Mouse (Mus musculus) hindbrain, embryonic 11.5 days (tissue): Measurements from ENCODE around the gene Lrrc49. TPM values are rescaled to one million over a fixed set of nuclear protein-coding genes. Genes with fewer than 3 reads are reported as not detected.

Experiments used
- ATAC-seq: fragments of 200-750 bp; cut with Nextera tagmentation; 2 replicates; pipeline ENCODE4 v1.8.0; 2017; ENCODE audit warnings: mild to moderate bottlenecking, moderate TSS enrichment, moderate library complexity; ENCODE audit not compliant: low FRiP score
- DNase-seq: peaks from one replicate; pipeline ENCODE4 v3.0.0-alpha.2; 2015; ENCODE audit warnings: low spot score
- H3K27ac ChIP-seq: fragments of 300-500 bp; sonication (generic); 2 replicates; pipeline ENCODE4 v1.5.1; 2014; ENCODE audit warnings: mild to moderate bottlenecking, low read depth, low read length
- H3K27me3 ChIP-seq: fragments of 300-500 bp; sonication (generic); 2 replicates; pipeline ENCODE4 v1.6.1; 2014; ENCODE audit warnings: mild to moderate bottlenecking, low read length, moderate library complexity, mixed read lengths; ENCODE audit not compliant: control insufficient read depth, insufficient read depth
- H3K36me3 ChIP-seq: fragments of 300-500 bp; sonication (generic); 2 replicates; pipeline ENCODE4 v1.6.1; 2014; ENCODE audit warnings: mild to moderate bottlenecking, low read length, moderate library complexity, mixed read lengths; ENCODE audit not compliant: control insufficient read depth, insufficient read depth
- H3K4me1 ChIP-seq: fragments of 300-500 bp; sonication (generic); replicated peaks from 2 replicates; pipeline ENCODE4 v1.6.1; 2014; ENCODE audit warnings: low read length, mixed read lengths; ENCODE audit not compliant: control insufficient read depth, insufficient read depth
- H3K4me2 ChIP-seq: fragments of 300-500 bp; sonication (generic); replicated peaks from 2 replicates; pipeline ENCODE4 v1.6.1; 2014; ENCODE audit warnings: mild to moderate bottlenecking, low read depth, low read length
- H3K4me3 ChIP-seq: fragments of 300-500 bp; sonication (generic); 2 replicates; pipeline ENCODE4 v1.5.1; 2014; ENCODE audit warnings: low read depth, low read length
- H3K9ac ChIP-seq: fragments of 300-500 bp; sonication (generic); 2 replicates; pipeline ENCODE4 v1.6.1; 2014; ENCODE audit warnings: low read depth, low read length
- H3K9me3 ChIP-seq: fragments of 300-500 bp; sonication (generic); 2 replicates; pipeline ENCODE4 v1.6.1; 2016; ENCODE audit warnings: low read length; ENCODE audit not compliant: control insufficient read depth
- WGBS: fragments of 180-500 bp; shearing (Covaris S2); extraction: QIAGEN DNeasy Blood & Tissue Kit; methylation state at CpG from one replicate; pipeline ENCODE4 v1.1.7; 2014; 5-methylcytosine and 5-hydroxymethylcytosine counted together
- polyA plus RNA-seq: library from polyadenylated mRNA; unstranded; fragments of >200 nt; fragmentation: Nextera tagmentation; extraction: Ambion mirVana; gene quantifications from 2 replicates; pipeline ENCODE4 v1.2.1, GENCODE M21; 2014

The Lrrc49 gene
- polyA plus RNA-seq, 1 experiment from 2014 or later = 60.5 TPM

DNA sequence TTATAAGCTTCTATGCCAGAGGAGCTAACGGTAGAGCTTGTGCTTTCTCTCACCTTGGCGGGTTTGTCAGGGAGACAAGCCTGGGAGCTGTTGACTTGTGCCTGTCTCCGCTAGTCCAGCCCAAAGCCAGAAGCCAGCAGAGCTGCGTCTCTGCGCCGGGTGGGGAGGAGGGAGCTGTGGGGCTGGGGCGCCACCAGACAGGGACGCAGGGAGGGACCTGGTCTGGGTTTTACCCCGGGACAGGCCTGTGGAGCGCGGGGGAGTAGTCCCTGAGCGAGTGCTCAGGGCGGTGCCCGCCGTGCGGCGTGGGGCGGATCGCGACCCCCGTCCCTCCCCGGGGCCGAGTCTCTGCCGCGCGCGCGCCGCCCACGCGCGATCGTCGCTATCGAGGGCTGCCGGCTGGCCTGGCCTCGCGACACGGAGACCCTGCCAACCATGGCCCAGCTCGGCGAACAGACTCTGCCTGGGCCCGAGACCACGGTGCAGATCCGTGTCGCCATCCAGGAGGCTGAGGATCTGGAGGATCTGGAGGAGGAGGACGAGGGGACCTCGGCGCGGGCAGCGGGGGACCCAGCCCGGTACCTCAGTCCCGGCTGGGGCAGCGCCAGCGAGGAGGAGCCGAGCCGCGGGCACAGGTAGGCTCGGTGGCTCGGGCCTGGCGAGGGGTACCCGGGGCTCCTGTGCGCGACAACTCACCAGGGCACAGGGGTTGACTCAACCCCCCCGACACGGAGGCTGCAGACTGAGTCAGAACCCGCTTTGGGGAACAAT, 25.0 kb upstream of the Lrrc49 start, which contains the start of gene Larp6:
Larp6 (plus strand) TSS at position 219 of the 771 bp plus-strand sequence.
- no peak; the same call in 1 of the 2 replicates for ATAC-seq

DNA sequence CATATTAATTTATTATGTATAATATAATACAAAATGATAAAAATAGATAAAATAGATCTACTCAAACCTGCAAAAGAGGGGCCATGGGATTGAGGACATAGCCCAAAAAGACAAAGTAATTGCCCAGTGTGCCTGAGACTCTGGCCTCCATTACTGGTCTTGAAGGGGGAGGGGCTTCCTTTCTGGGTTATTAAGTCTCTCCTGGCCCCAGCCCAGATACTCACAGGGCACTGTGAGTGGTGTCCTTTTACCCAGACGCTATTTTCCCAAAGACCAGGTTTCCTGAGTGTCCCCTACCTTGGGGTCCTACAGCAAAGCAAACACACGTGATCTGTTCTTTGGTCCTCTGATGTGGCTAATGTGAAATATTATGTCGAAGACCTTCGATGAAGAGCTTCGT, 24.1 kb upstream of the Lrrc49 start:
- H3K27me3 ChIP-seq = 0 out of 2 replicates have a peak, but pooled peaks cover 2% of the 10 kb centered on the region
- no peaks in the 10 kb centered on the region for H3K36me3 ChIP-seq
- H3K4me3 ChIP-seq = no peak overlapping the region
- no peaks in the 10 kb centered on the region for H3K9me3 ChIP-seq
- H3K4me2 ChIP-seq = no peak overlapping the region
- H3K9ac ChIP-seq = no peak overlapping the region
- 0 out of 2 replicates have a peak, but pooled peaks cover 2% of the 10 kb centered on the region for H3K4me1 ChIP-seq
- no peak overlapping the region for H3K27ac ChIP-seq
- WGBS = 82% methylated on average over 5 of the region's 5 CpGs
- DNase-seq (no peak), ATAC-seq (no peak)

More for the DNA sequence above, 25.0 kb upstream of the Lrrc49 start, which contains the start of gene Larp6:
- no peak within 1 kb of the TSS for H3K27ac ChIP-seq
- H3K27me3 ChIP-seq = 0 out of 2 replicates have a peak, but pooled peaks cover 2% of the 10 kb centered on the region
- no peaks in the 10 kb centered on the region for H3K36me3 ChIP-seq
- peak within 1 kb of the TSS; percentile 50 for H3K4me3 ChIP-seq
- H3K4me2 ChIP-seq = peak within 1 kb of the TSS; percentile 98
- peak within 1 kb of the TSS; percentile 80 for H3K9ac ChIP-seq
- 2% methylated on average over 40 of the region's 66 CpGs for WGBS
- DNase-seq = peak; percentile 61
- 0 out of 2 replicates have a peak, but pooled peaks cover 2% of the 10 kb centered on the region for H3K4me1 ChIP-seq
- H3K9me3 ChIP-seq = no peaks in the 10 kb centered on the region

DNA sequence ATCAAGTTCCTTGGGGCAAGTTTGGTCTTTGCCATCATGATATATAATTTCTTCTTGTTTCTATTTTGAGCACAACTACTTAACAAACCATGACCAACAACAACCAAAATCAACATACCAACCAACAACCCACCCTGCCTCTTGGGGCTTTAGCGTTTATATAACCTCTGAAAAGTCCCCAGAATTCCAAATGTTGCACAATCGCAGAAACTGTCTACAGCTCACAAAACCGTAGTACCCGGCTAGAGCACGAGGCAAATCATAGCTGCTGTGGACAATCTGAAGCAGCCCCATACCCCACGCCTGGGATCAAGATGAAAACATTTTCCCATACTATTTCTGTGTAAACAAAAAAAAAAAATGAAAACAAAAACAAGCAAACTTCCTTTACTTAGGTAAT, 21.8 kb upstream of the Lrrc49 start:
- DNase-seq = no peak
- Histone ChIP-seq H3K4me3 (no peak overlapping the region), H3K36me3 (no peaks in the 10 kb centered on the region), H3K27me3 (0 out of 2 replicates have a peak, but pooled peaks cover 2% of the 10 kb centered on the region), H3K9ac (no peak overlapping the region), H3K9me3 (no peaks in the 10 kb centered on the region), H3K27ac (no peak overlapping the region), H3K4me2 (no peak overlapping the region), H3K4me1 (0 out of 2 replicates have a peak, but pooled peaks cover 2% of the 10 kb centered on the region)
- 85% methylated on average over 6 of the region's 6 CpGs for WGBS
- no peak for ATAC-seq

DNA sequence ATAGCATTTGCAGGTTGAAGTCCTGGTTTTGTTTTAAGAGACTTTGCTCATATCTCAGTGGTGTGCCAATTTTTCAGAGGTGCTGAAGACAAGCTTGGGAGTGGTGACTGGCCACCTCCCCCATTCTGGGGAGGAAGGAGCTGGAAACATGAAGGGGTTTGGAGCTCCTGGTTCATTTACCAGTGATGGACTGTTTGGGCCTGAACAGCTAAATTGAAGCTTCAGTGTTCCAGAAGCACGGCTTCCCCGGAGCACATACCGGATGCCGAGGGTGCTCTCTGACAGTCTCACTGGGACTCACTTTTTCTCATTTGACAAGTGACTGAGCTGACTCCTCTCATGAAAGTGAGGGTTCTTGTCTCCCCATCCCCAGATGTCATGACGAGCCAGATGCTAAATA, 20.6 kb upstream of the Lrrc49 start:
- H3K36me3 ChIP-seq = no peaks in the 10 kb centered on the region
- ATAC-seq (no peak), DNase-seq (no peak)
- 0 out of 2 replicates have a peak, but pooled peaks cover 2% of the 10 kb centered on the region for H3K4me1 ChIP-seq
- H3K27me3 ChIP-seq = 0 out of 2 replicates have a peak, but pooled peaks cover 2% of the 10 kb centered on the region
- H3K4me3 ChIP-seq = no peak overlapping the region
- no peak overlapping the region for H3K4me2 ChIP-seq
- no peak overlapping the region for H3K27ac ChIP-seq
- 87% methylated on average over 5 of the region's 5 CpGs for WGBS
- no peak overlapping the region for H3K9ac ChIP-seq
- no peaks in the 10 kb centered on the region for H3K9me3 ChIP-seq

DNA sequence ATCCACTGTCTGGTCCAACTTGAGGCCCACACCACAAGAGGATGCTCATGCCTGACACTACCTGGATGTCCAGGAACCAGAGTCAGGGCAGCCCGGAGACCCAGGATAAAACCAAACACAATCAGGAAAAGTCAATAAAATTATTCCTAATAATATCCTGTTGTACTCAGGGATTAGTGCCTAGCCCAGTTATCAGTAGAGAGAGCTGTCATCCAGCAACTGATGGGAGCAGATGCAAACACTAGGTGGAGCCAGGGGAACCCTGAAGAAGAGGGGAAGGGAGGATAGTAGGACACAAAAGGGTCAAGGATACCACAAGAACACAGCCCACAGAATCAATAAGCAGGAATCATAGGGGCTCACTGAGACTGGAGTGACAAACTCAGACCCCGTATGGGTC, 19.6 kb upstream of the Lrrc49 start:
- no peak overlapping the region for H3K4me3 ChIP-seq

DNA sequence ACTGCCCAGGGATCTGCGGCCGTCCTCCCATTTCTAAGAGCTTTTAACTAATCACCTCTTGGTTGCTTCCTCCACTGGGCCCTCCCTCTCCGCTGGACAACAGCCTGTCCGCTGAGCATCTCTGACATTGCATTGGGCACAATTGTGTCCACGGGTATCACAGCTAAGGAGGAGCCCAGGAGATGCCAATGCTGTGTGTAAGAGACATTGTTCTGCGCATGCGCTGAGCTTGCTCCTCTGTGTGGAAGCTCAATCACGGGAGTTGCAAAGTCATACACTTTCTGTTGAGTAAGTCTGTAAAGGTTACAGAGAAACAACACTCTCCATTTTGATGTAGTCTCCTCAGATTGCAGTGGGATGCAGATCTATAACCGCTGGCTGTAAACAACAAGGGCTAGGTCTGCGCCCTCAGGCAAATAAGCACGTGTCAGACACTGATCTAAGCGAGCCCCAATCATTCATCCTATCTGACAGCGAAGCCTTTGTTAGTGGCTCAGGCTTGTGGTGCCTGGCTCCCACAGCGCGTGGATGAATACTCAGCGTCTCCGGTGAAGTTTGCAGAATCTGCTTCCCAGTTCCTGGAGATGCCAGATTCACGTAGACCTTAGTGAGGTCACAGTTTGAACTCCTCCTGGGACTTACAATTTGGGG, 11.7 kb upstream of the Lrrc49 start:
- H3K27ac ChIP-seq = no peak overlapping the region
- H3K36me3 ChIP-seq = no peaks in the 10 kb centered on the region
- whole genome bisulfite sequencing = 54% methylated on average over 18 of the region's 18 CpGs
- no peak overlapping the region for H3K9ac ChIP-seq
- H3K4me2 ChIP-seq = no peak overlapping the region
- H3K4me3 ChIP-seq = no peak overlapping the region
- DNase-seq (peak; percentile 50), ATAC-seq (no peak)
- no peaks in the 10 kb centered on the region for H3K4me1 ChIP-seq
- no peaks in the 10 kb centered on the region for H3K9me3 ChIP-seq
- no peaks in the 10 kb centered on the region for H3K27me3 ChIP-seq

More for the DNA sequence above, 19.6 kb upstream of the Lrrc49 start:
- ATAC-seq (no peak), DNase-seq (no peak)
- Histone ChIP-seq H3K4me1 (no peaks in the 10 kb centered on the region), H3K27ac (no peak overlapping the region), H3K36me3 (no peaks in the 10 kb centered on the region), H3K27me3 (no peaks in the 10 kb centered on the region), H3K4me2 (no peak overlapping the region), H3K9ac (no peak overlapping the region), H3K9me3 (no peaks in the 10 kb centered on the region)
- WGBS = 95% methylated on average over 2 of the region's 2 CpGs

DNA sequence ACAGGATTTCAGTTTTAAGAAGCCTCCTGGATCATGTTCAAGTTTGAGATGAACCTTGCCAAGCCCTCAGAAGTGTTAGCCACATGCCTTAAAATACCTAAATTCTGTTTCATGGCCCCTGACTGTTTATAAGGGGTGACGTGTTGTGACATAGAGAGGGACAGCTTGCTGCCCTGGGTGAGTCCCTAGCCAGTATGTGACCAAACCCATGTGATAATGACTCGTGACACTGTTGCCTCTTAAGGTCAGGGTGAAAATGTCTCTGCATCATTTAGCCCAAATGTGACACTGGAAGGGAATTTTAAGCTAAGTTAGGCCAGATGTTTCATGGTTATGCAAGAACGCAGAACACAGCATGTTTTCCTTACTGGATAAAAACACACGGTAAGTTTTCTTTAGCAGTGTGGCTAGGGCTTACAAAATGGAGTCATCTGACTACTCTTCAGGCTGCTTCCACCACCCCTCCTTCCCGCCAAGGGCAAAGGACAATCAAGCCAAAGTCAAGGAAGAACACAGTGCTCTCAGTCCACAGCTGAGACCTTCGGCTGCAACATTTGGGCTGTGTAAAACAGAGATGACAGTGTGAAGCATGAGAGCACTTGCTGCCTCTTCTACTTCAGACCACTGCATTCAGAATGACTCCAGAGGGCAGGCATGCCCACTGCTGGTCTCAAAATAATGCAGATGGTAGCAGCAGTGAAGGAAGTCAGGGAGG, 8.5 kb upstream of the Lrrc49 start:
- Histone ChIP-seq H3K4me3 (no peak overlapping the region), H3K4me1 (no peaks in the 10 kb centered on the region), H3K9ac (no peak overlapping the region), H3K36me3 (no peaks in the 10 kb centered on the region), H3K4me2 (no peak overlapping the region), H3K27ac (no peak overlapping the region), H3K9me3 (no peaks in the 10 kb centered on the region; the same call in 1 of the 2 replicates), H3K27me3 (no peaks in the 10 kb centered on the region)
- no peak for ATAC-seq
- DNase-seq = no peak
- WGBS = 69% methylated on average over 6 of the region's 6 CpGs

DNA sequence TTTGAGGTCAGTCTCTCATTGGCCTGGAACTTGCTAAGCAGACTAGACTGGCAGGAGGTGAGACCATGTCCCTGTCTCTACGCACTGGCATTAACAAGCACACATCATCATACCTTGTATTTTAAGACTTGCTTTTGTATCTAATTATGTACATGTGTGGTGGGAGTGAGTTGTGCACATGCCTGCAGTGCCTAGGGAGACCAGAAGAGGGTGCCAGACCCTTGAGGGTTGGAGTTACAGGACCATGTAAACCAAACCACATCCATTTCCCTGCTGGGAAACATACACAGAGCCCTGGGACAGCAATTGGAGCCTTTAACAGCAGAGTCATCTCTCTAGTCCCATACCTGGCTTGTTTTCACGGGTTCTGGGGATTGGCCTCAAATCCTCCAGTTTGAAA, 6.0 kb upstream of the Lrrc49 start:
- ATAC-seq (no peak), DNase-seq (no peak)
- Histone ChIP-seq H3K9ac (no peak overlapping the region), H3K27me3 (no peaks in the 10 kb centered on the region), H3K4me2 (no peak overlapping the region), H3K4me3 (no peak overlapping the region), H3K36me3 (no peaks in the 10 kb centered on the region), H3K27ac (no peak overlapping the region), H3K4me1 (no peaks in the 10 kb centered on the region), H3K9me3 (no peaks in the 10 kb centered on the region; the same call in 1 of the 2 replicates)
- WGBS = 50% methylated on average over 2 of the region's 2 CpGs
